Mouse (Mus musculus): ENCODE data around the gene Dpyd. TPM values are rescaled to one million over a fixed set of nuclear protein-coding genes. Genes with fewer than 3 reads are reported as not detected.

Gene Dpyd
- polyA plus RNA-seq (2014; fragmentation: Nextera tagmentation; extraction: Ambion mirVana): 3.0 and 3.3 TPM in 2 replicates

DNA sequence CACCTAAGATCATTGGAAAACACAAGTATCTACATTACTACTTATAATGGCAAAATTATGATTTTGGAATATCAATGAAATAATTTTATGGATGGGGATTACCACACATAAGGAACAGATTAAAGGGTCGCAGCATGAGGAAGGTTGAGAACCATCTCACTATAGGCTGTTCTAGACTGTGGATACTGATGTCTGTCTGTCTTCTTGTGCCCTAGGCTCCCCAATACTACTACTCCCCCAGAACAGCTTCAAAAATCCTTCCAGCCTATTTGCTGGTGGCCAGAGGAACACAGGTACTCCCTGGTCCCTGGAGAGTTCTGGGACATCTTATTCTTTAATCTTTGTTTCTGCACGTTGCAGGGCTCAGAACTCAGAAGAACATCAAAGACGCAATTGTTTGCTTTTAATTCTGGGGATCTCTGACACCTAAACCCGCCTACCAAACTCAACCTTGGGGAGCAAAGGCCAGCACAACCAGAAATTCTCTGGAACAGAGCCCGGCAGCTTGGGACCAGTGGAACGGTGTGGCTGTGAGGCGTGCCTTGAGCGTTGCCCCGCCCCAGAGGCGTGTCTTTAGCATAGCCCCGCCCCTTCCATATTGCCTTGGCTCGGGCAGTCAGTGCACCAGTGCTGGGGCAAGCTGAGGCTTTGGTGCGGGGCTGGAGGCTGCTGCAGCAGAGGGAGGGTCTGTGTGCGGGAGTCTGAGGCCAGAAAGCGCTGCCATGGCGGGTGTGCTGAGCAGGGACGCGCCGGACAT is at the start of gene Dpyd:
Dpyd (plus strand) TSS at position 576 of the 757 bp plus-strand sequence.
- Histone ChIP-seq H3K27me3 (ENCODE audit: control insufficient read depth, insufficient read depth, low read length) (no peaks in the 10 kb centered on the region), H3K4me1 (ENCODE audit: control insufficient read depth in 2 of 2, insufficient read depth in 2 of 2, low read length in 2 of 2) (peaks cover 0 to 2% of the 10 kb centered on the region in 2 experiments; a peak in 1 of 4 replicates), H3K4me2 (ENCODE audit: low read length) (peak within 1 kb of the TSS; percentile 93), H3K36me3 (ENCODE audit: control insufficient read depth, insufficient read depth, low read length) (no peaks in the 10 kb centered on the region), H3K9ac (ENCODE audit: low read length) (peak within 1 kb of the TSS; percentile 71), H3K9me3 (ENCODE audit: control insufficient read depth, low read length) (no peaks in the 10 kb centered on the region), H3K27ac (replicated peaks in 1 of 2; ENCODE audit: control insufficient read depth in 1 of 2, insufficient read depth in 1 of 2, low read depth in 2 of 2, low read length in 2 of 2) (no peak within 1 kb of the TSS), H3K4me3 (ENCODE audit: control insufficient read depth in 1 of 2, insufficient read depth in 1 of 2, low read depth in 1 of 2, low read length in 2 of 2) (peak within 1 kb of the TSS; percentile 76 to 85)
- WGBS: 5% methylated on average over 19 of the region's 19 CpGs
- peak; percentile 97 for ATAC-seq (ENCODE audit: insufficient number of reproducible peaks, insufficient read depth, low FRiP score, low read depth)

DNA sequence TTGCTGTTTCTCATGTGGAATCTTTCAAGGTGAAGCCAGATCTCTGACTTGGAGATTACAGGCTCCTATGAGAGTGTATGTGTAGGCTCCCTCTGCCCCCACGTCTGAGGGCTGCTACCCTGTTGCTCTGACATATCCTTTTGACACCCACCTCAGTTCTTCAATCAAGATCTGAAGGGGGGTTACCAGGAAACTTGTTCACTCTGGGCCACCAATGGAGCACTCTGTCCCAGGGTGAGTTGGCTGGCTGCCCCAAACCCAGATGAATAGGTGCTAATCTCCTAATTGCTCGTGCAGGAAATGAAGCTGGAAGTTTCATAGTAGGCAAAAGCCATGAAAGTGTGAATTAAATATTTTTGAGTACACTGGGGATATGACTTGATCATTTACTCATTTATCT is 24.3 kb upstream of the Dpyd start:
- Histone ChIP-seq H3K9me3 (ENCODE audit: control insufficient read depth, low read length) (no peaks in the 10 kb centered on the region), H3K4me2 (ENCODE audit: low read length) (no peak overlapping the region), H3K27me3 (ENCODE audit: control insufficient read depth, insufficient read depth, low read length) (no peaks in the 10 kb centered on the region), H3K9ac (ENCODE audit: low read length) (no peak overlapping the region), H3K4me3 (ENCODE audit: control insufficient read depth in 1 of 2, insufficient read depth in 1 of 2, low read depth in 1 of 2, low read length in 2 of 2) (no peak overlapping the region), H3K36me3 (ENCODE audit: control insufficient read depth, insufficient read depth, low read length) (no peaks in the 10 kb centered on the region), H3K27ac (replicated peaks in 1 of 2; ENCODE audit: control insufficient read depth in 1 of 2, insufficient read depth in 1 of 2, low read depth in 2 of 2, low read length in 2 of 2) (no peak overlapping the region), H3K4me1 (ENCODE audit: control insufficient read depth in 2 of 2, insufficient read depth in 2 of 2, low read length in 2 of 2) (no peaks in the 10 kb centered on the region)
- WGBS: 28% methylated on average over 2 of the region's 2 CpGs
- no peak for ATAC-seq (ENCODE audit: insufficient number of reproducible peaks, insufficient read depth, low FRiP score, low read depth)

DNA sequence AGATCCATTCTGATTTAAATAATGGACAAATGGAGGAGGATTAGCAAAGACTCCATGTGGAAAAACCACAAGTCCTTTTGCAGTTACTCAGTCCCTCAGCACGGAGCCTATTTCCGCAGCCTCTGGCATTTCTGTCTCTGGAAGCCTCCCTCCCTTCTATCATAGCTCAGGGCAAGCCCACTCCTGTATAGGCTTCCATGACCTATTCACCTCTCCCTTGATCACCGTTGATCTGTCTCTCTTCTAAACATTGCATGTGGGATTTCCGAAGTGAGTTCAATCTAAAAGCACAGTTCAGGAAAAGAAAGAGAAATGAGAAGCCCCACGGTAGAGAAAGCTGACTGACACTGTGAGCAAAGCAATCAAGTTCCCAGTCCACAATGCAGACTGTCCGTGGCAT is 20.2 kb upstream of the Dpyd start:
- no peak for ATAC-seq (ENCODE audit: insufficient number of reproducible peaks, insufficient read depth, low FRiP score, low read depth)
- H3K27me3 ChIP-seq (ENCODE audit: control insufficient read depth, insufficient read depth, low read length): no peaks in the 10 kb centered on the region
- no peak overlapping the region for H3K27ac ChIP-seq (replicated peaks in 1 of 2; ENCODE audit: control insufficient read depth in 1 of 2, insufficient read depth in 1 of 2, low read depth in 2 of 2, low read length in 2 of 2)
- no peak overlapping the region for H3K9ac ChIP-seq (ENCODE audit: low read length)
- no peak overlapping the region for H3K4me2 ChIP-seq (ENCODE audit: low read length)
- H3K4me3 ChIP-seq (ENCODE audit: control insufficient read depth in 1 of 2, insufficient read depth in 1 of 2, low read depth in 1 of 2, low read length in 2 of 2): no peak overlapping the region
- no peaks in the 10 kb centered on the region for H3K36me3 ChIP-seq (ENCODE audit: control insufficient read depth, insufficient read depth, low read length)
- H3K4me1 ChIP-seq (ENCODE audit: control insufficient read depth in 2 of 2, insufficient read depth in 2 of 2, low read length in 2 of 2): no peaks in the 10 kb centered on the region
- H3K9me3 ChIP-seq (ENCODE audit: control insufficient read depth, low read length): no peaks in the 10 kb centered on the region
- 54% methylated on average over 6 of the region's 6 CpGs for WGBS

DNA sequence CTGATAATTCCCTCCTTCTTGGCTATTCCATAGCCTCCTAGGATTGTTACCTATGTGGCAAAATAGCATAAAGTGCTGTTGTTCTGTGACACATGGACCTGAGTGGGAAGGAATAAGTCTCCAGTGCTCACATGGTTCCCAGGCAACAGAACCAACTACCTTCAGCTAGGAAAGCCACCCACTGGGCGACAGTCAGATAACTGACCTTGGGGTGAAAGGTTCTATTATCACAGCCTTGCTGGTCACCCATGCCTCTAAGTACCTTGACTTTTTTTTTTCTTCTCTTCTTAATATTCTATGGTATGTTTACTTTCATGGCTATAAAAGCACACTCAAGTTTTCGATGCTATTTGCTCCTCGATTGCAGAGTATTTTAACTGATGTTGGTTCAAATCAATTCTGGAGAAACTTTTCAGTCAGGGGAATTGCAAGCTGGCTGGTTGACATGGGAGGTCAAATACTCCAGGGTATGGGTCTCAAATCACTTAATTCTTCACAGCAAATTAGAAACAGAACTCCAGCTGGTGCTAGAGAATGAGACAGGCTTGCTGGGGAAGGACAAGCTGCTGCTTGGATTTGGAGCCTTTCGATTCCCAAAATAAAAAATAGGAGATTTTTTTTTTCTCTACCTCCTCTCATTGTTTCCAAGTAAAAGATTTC is 14.2 kb upstream of the Dpyd start:
- Histone ChIP-seq H3K27me3 (ENCODE audit: control insufficient read depth, insufficient read depth, low read length) (no peaks in the 10 kb centered on the region), H3K27ac (replicated peaks in 1 of 2; ENCODE audit: control insufficient read depth in 1 of 2, insufficient read depth in 1 of 2, low read depth in 2 of 2, low read length in 2 of 2) (no peak overlapping the region), H3K36me3 (ENCODE audit: control insufficient read depth, insufficient read depth, low read length) (no peaks in the 10 kb centered on the region), H3K9me3 (ENCODE audit: control insufficient read depth, low read length) (no peaks in the 10 kb centered on the region), H3K9ac (ENCODE audit: low read length) (no peak overlapping the region), H3K4me2 (ENCODE audit: low read length) (no peak overlapping the region), H3K4me1 (ENCODE audit: control insufficient read depth in 2 of 2, insufficient read depth in 2 of 2, low read length in 2 of 2) (no peaks in the 10 kb centered on the region), H3K4me3 (ENCODE audit: control insufficient read depth in 1 of 2, insufficient read depth in 1 of 2, low read depth in 1 of 2, low read length in 2 of 2) (no peak overlapping the region)
- 61% methylated on average over 4 of the region's 4 CpGs for WGBS
- ATAC-seq (ENCODE audit: insufficient number of reproducible peaks, insufficient read depth, low FRiP score, low read depth): no peak

DNA sequence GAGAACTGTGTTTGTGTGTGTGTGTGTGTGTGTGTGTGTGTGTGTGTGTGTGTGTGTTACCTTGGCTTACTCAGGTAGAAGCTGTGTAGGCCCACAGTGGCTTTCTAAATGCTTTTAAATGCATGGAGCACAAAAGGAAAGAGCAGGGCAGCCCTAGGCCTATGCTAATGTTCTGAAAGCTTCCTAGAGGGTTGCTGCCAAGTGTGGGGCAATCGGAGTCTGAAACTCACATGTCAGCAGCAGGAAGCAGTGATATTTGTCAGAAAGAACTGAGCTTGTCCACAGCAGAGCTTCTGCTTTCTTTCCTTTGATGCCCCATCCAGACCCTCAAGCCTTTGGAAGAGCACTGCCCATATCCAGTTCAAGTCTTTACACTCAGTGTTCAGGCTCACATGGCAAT is 4.3 kb upstream of the Dpyd start:
- no peaks in the 10 kb centered on the region for H3K36me3 ChIP-seq (ENCODE audit: control insufficient read depth, insufficient read depth, low read length)
- peaks cover 0 to 2% of the 10 kb centered on the region in 2 experiments; a peak in 1 of 4 replicates for H3K4me1 ChIP-seq (ENCODE audit: control insufficient read depth in 2 of 2, insufficient read depth in 2 of 2, low read length in 2 of 2)
- no peak overlapping the region for H3K27ac ChIP-seq (replicated peaks in 1 of 2; ENCODE audit: control insufficient read depth in 1 of 2, insufficient read depth in 1 of 2, low read depth in 2 of 2, low read length in 2 of 2)
- no peak for ATAC-seq (ENCODE audit: insufficient number of reproducible peaks, insufficient read depth, low FRiP score, low read depth)
- no peaks in the 10 kb centered on the region for H3K27me3 ChIP-seq (ENCODE audit: control insufficient read depth, insufficient read depth, low read length)
- no peak overlapping the region for H3K4me3 ChIP-seq (ENCODE audit: control insufficient read depth in 1 of 2, insufficient read depth in 1 of 2, low read depth in 1 of 2, low read length in 2 of 2)
- no peak overlapping the region for H3K4me2 ChIP-seq (ENCODE audit: low read length)
- WGBS: 42% methylated on average over 1 of the region's 1 CpGs
- no peaks in the 10 kb centered on the region for H3K9me3 ChIP-seq (ENCODE audit: control insufficient read depth, low read length)
- no peak overlapping the region for H3K9ac ChIP-seq (ENCODE audit: low read length)

DNA sequence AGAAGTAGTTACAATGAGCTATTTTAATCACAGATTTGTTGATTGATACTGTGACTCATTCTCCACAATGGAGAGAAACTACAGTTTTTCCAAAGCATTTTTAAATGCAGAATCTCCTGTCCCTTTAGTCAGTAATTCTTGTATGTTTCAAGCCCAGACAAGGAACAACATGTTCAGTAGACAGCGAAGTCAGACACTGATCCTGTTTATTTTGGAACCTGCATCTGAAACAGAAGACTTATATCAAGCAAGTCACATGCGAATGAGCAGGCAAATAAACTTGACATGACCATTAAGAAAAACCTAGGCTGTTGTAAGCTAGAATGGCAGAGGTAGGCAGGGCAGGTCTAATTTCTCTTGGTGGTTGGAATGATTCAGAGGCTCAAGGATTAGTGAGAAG is 2.0 kb upstream of the Dpyd start:
- no peaks in the 10 kb centered on the region for H3K27me3 ChIP-seq (ENCODE audit: control insufficient read depth, insufficient read depth, low read length)
- no peaks in the 10 kb centered on the region for H3K9me3 ChIP-seq (ENCODE audit: control insufficient read depth, low read length)
- ATAC-seq (ENCODE audit: insufficient number of reproducible peaks, insufficient read depth, low FRiP score, low read depth): no peak
- H3K4me3 ChIP-seq (ENCODE audit: control insufficient read depth in 1 of 2, insufficient read depth in 1 of 2, low read depth in 1 of 2, low read length in 2 of 2): no peak overlapping the region
- H3K36me3 ChIP-seq (ENCODE audit: control insufficient read depth, insufficient read depth, low read length): no peaks in the 10 kb centered on the region
- WGBS: 76% methylated on average over 2 of the region's 2 CpGs
- no peak overlapping the region for H3K27ac ChIP-seq (replicated peaks in 1 of 2; ENCODE audit: control insufficient read depth in 1 of 2, insufficient read depth in 1 of 2, low read depth in 2 of 2, low read length in 2 of 2)
- H3K9ac ChIP-seq (ENCODE audit: low read length): no peak overlapping the region
- H3K4me2 ChIP-seq (ENCODE audit: low read length): no peak overlapping the region
- peaks cover 0 to 2% of the 10 kb centered on the region in 2 experiments; a peak in 1 of 4 replicates for H3K4me1 ChIP-seq (ENCODE audit: control insufficient read depth in 2 of 2, insufficient read depth in 2 of 2, low read length in 2 of 2)

DNA sequence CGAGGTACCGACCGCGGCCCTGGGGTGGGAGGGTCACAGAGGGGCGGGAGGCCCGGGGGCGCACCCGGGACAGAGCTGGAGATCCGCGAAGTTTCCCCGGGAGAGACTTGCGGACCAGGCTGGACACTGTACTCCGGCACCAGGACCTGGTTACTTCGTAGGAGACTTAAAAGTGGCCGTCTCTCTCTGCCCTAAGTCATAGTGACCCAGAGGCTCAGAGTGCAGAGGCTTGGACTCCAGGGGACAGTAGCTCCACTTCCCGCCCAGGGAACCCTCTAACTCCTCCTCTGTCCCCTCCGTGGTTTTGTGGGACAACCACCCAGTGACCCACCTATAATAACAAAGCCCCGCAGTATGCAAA is 362 bp downstream of the Dpyd start:
- H3K4me3 ChIP-seq (ENCODE audit: control insufficient read depth in 1 of 2, insufficient read depth in 1 of 2, low read depth in 1 of 2, low read length in 2 of 2): peak overlapping the region; percentile 76 to 85
- no peaks in the 10 kb centered on the region for H3K36me3 ChIP-seq (ENCODE audit: control insufficient read depth, insufficient read depth, low read length)
- no peak overlapping the region for H3K27ac ChIP-seq (replicated peaks in 1 of 2; ENCODE audit: control insufficient read depth in 1 of 2, insufficient read depth in 1 of 2, low read depth in 2 of 2, low read length in 2 of 2)
- peak overlapping the region; percentile 93 for H3K4me2 ChIP-seq (ENCODE audit: low read length)
- under 1% methylated on average over 18 of the region's 18 CpGs for WGBS
- H3K9me3 ChIP-seq (ENCODE audit: control insufficient read depth, low read length): no peaks in the 10 kb centered on the region
- ATAC-seq (ENCODE audit: insufficient number of reproducible peaks, insufficient read depth, low FRiP score, low read depth): peak; percentile 75
- no peaks in the 10 kb centered on the region for H3K27me3 ChIP-seq (ENCODE audit: control insufficient read depth, insufficient read depth, low read length)
- H3K9ac ChIP-seq (ENCODE audit: low read length): peak overlapping the region; percentile 71
- H3K4me1 ChIP-seq (ENCODE audit: control insufficient read depth in 2 of 2, insufficient read depth in 2 of 2, low read length in 2 of 2): peaks cover 0 to 2% of the 10 kb centered on the region in 2 experiments; a peak in 1 of 4 replicates
